Mouse (Mus musculus): Measurements from ENCODE around the gene Otop3. TPM values are rescaled to one million over a fixed set of nuclear protein-coding genes. Genes with fewer than 3 reads are reported as not detected.

Otop3 gene
- total and polyA plus RNA-seq, 2 experiments: not detected

- TF ChIP-seq POLR2A (IDR thresholded peaks at IDR 0.05; ENCODE audit: extremely low read depth, insufficient read depth, low read length) (no peak), CTCF (IDR thresholded peaks at IDR 0.05; ENCODE audit: low read depth, low read length) (no peak)
- H3K4me1 ChIP-seq (ENCODE audit: control insufficient read depth, insufficient read depth, low read length): no peaks in the 10 kb centered on the region
- H3K27me3 ChIP-seq (ENCODE audit: control insufficient read depth, insufficient read depth, low read length): peaks cover 7% of the 10 kb centered on the region; the same call in 1 of the 2 replicates
- no peak overlapping the region for H3K27ac ChIP-seq (replicated peaks; ENCODE audit: insufficient read depth, low read depth, low read length)
- H3K4me3 ChIP-seq (ENCODE audit: insufficient read depth, low read depth, low read length): no peak overlapping the region
- H3K79me2 ChIP-seq (ENCODE audit: control insufficient read depth, insufficient read depth, low read length): no peaks in the 10 kb centered on the region
- DNase-seq (ENCODE audit: extremely low read depth, low read depth, low spot score): no peak
- WGBS: 22% methylated on average over 12 of the region's 12 CpGs
- H3K9ac ChIP-seq (ENCODE audit: low read depth, low read length): no peak overlapping the region
- no peaks in the 10 kb centered on the region for H3K36me3 ChIP-seq (ENCODE audit: control insufficient read depth, insufficient read depth, low read length)
Observed at GRCm38 (mm10) chr11:115344967-115345366, 10.4 kb downstream of the Otop3 start.

GRCm38 (mm10) chr11:115345515-115345914, 11.0 kb downstream of the Otop3 start:
- no peak overlapping the region for H3K4me3 ChIP-seq (ENCODE audit: insufficient read depth, low read depth, low read length)
- DNase-seq (ENCODE audit: extremely low read depth, low read depth, low spot score): no peak
- WGBS: 57% methylated on average over 7 of the region's 7 CpGs
- no peaks in the 10 kb centered on the region for H3K79me2 ChIP-seq (ENCODE audit: control insufficient read depth, insufficient read depth, low read length)
- no peaks in the 10 kb centered on the region for H3K4me1 ChIP-seq (ENCODE audit: control insufficient read depth, insufficient read depth, low read length)
- TF ChIP-seq CTCF (IDR thresholded peaks at IDR 0.05; ENCODE audit: low read depth, low read length): no peak
- no peak for TF ChIP-seq POLR2A (IDR thresholded peaks at IDR 0.05; ENCODE audit: extremely low read depth, insufficient read depth, low read length)
- H3K27me3 ChIP-seq (ENCODE audit: control insufficient read depth, insufficient read depth, low read length): peaks cover 7% of the 10 kb centered on the region; the same call in 1 of the 2 replicates
- no peaks in the 10 kb centered on the region for H3K36me3 ChIP-seq (ENCODE audit: control insufficient read depth, insufficient read depth, low read length)
- no peak overlapping the region for H3K27ac ChIP-seq (replicated peaks; ENCODE audit: insufficient read depth, low read depth, low read length)
- no peak overlapping the region for H3K9ac ChIP-seq (ENCODE audit: low read depth, low read length)

- Histone ChIP-seq H3K27me3 (ENCODE audit: control insufficient read depth, insufficient read depth, low read length) (peaks cover 7% of the 10 kb centered on the region; the same call in 1 of the 2 replicates), H3K9ac (ENCODE audit: low read depth, low read length) (no peak overlapping the region), H3K36me3 (ENCODE audit: control insufficient read depth, insufficient read depth, low read length) (no peaks in the 10 kb centered on the region), H3K79me2 (ENCODE audit: control insufficient read depth, insufficient read depth, low read length) (no peaks in the 10 kb centered on the region), H3K4me3 (ENCODE audit: insufficient read depth, low read depth, low read length) (no peak overlapping the region), H3K27ac (replicated peaks; ENCODE audit: insufficient read depth, low read depth, low read length) (no peak overlapping the region), H3K4me1 (ENCODE audit: control insufficient read depth, insufficient read depth, low read length) (no peaks in the 10 kb centered on the region)
- no peak for TF ChIP-seq CTCF (IDR thresholded peaks at IDR 0.05; ENCODE audit: low read depth, low read length)
- no peak for TF ChIP-seq POLR2A (IDR thresholded peaks at IDR 0.05; ENCODE audit: extremely low read depth, insufficient read depth, low read length)
- 58% methylated on average over 17 of the region's 17 CpGs for WGBS
- DNase-seq (ENCODE audit: extremely low read depth, low read depth, low spot score): no peak
Observed at GRCm38 (mm10) chr11:115348681-115349248, 14.2 kb downstream of the Otop3 start.

GRCm38 (mm10) chr11:115349976-115350375, 15.4 kb downstream of the Otop3 start:
- no peak for TF ChIP-seq POLR2A (IDR thresholded peaks at IDR 0.05; ENCODE audit: extremely low read depth, insufficient read depth, low read length)
- TF ChIP-seq CTCF (IDR thresholded peaks at IDR 0.05; ENCODE audit: low read depth, low read length): no peak
- H3K4me3 ChIP-seq (ENCODE audit: insufficient read depth, low read depth, low read length): no peak overlapping the region
- 53% methylated on average over 4 of the region's 4 CpGs for WGBS
- no peak overlapping the region for H3K9ac ChIP-seq (ENCODE audit: low read depth, low read length)
- no peaks in the 10 kb centered on the region for H3K27me3 ChIP-seq (ENCODE audit: control insufficient read depth, insufficient read depth, low read length)
- no peaks in the 10 kb centered on the region for H3K79me2 ChIP-seq (ENCODE audit: control insufficient read depth, insufficient read depth, low read length)
- H3K4me1 ChIP-seq (ENCODE audit: control insufficient read depth, insufficient read depth, low read length): no peaks in the 10 kb centered on the region
- no peak for DNase-seq (ENCODE audit: extremely low read depth, low read depth, low spot score)
- H3K27ac ChIP-seq (replicated peaks; ENCODE audit: insufficient read depth, low read depth, low read length): no peak overlapping the region
- no peaks in the 10 kb centered on the region for H3K36me3 ChIP-seq (ENCODE audit: control insufficient read depth, insufficient read depth, low read length)

GRCm38 (mm10) chr11:115353375-115353774, 18.8 kb downstream of the Otop3 start:
- no peak overlapping the region for H3K4me3 ChIP-seq (ENCODE audit: insufficient read depth, low read depth, low read length)
- H3K9ac ChIP-seq (ENCODE audit: low read depth, low read length): no peak overlapping the region
- no peak for DNase-seq (ENCODE audit: extremely low read depth, low read depth, low spot score)
- no peaks in the 10 kb centered on the region for H3K4me1 ChIP-seq (ENCODE audit: control insufficient read depth, insufficient read depth, low read length)
- TF ChIP-seq CTCF (IDR thresholded peaks at IDR 0.05; ENCODE audit: low read depth, low read length): no peak
- no peak for TF ChIP-seq POLR2A (IDR thresholded peaks at IDR 0.05; ENCODE audit: extremely low read depth, insufficient read depth, low read length)
- 88% methylated on average over 5 of the region's 5 CpGs for WGBS
- no peak overlapping the region for H3K27ac ChIP-seq (replicated peaks; ENCODE audit: insufficient read depth, low read depth, low read length)
- H3K36me3 ChIP-seq (ENCODE audit: control insufficient read depth, insufficient read depth, low read length): no peaks in the 10 kb centered on the region
- H3K79me2 ChIP-seq (ENCODE audit: control insufficient read depth, insufficient read depth, low read length): no peaks in the 10 kb centered on the region
- H3K27me3 ChIP-seq (ENCODE audit: control insufficient read depth, insufficient read depth, low read length): no peaks in the 10 kb centered on the region

- Histone ChIP-seq H3K36me3 (ENCODE audit: control insufficient read depth, insufficient read depth, low read length) (no peaks in the 10 kb centered on the region), H3K27me3 (ENCODE audit: control insufficient read depth, insufficient read depth, low read length) (no peaks in the 10 kb centered on the region), H3K27ac (replicated peaks; ENCODE audit: insufficient read depth, low read depth, low read length) (no peak overlapping the region), H3K4me3 (ENCODE audit: insufficient read depth, low read depth, low read length) (no peak overlapping the region), H3K4me1 (ENCODE audit: control insufficient read depth, insufficient read depth, low read length) (no peaks in the 10 kb centered on the region), H3K79me2 (ENCODE audit: control insufficient read depth, insufficient read depth, low read length) (no peaks in the 10 kb centered on the region), H3K9ac (ENCODE audit: low read depth, low read length) (no peak overlapping the region)
- no peak for TF ChIP-seq POLR2A (IDR thresholded peaks at IDR 0.05; ENCODE audit: extremely low read depth, insufficient read depth, low read length)
- peak; percentile 99 for TF ChIP-seq CTCF (IDR thresholded peaks at IDR 0.05; ENCODE audit: low read depth, low read length)
- DNase-seq (ENCODE audit: extremely low read depth, low read depth, low spot score): peak; percentile 44
- WGBS: 7% methylated on average over 8 of the region's 8 CpGs
Observed at GRCm38 (mm10) chr11:115354183-115354582, 19.7 kb downstream of the Otop3 start.
